Mouse (Mus musculus): Measurements from ENCODE around the gene Fkbp15. TPM values are rescaled to one million over a fixed set of nuclear protein-coding genes. Genes with fewer than 3 reads are reported as not detected.

The Fkbp15 gene
- polyA plus RNA-seq (2012; rRNA removed) = 17.1 and 18.6 TPM in 2 replicates

GRCm38 (mm10) chr4:62360088-62360804 lies at the start of gene Fkbp15, which contains the start of gene Slc31a1:
Gene Fkbp15 (minus strand): TSS chr4:62360548.
Gene Slc31a1 (plus strand): TSS chr4:62360727.

GRCm38 (mm10) chr4:62408601-62409282 lies 48.4 kb upstream of the Fkbp15 start, which contains the start of the genes Cdc26 and Prpf4:
Gene Cdc26 (minus strand): TSS chr4:62408642.
Gene Prpf4 (plus strand): TSS chr4:62408797.

GRCm38 (mm10) chr4:62262276-62262675 lies 98.1 kb downstream of the Fkbp15 start, which contains the start of gene Slc31a2:
Gene Slc31a2 (plus strand): TSS chr4:62262562.

Other genes with a start within 250 kb of the Fkbp15 start
- gene Mup21, start 209.7 kb downstream of the Fkbp15 start, polyA plus RNA-seq (2012; rRNA removed) = not detected in 2 replicates
- gene Zfp37, start 129.5 kb downstream of the Fkbp15 start, polyA plus RNA-seq (2012; rRNA removed) = 12.4 and 17.8 TPM in 2 replicates
- gene Slc31a2, start 98.0 kb downstream of the Fkbp15 start, polyA plus RNA-seq (2012; rRNA removed) = 6.0 and 9.1 TPM in 2 replicates
- gene Slc31a1, start 179 bp upstream of the Fkbp15 start, polyA plus RNA-seq (2012; rRNA removed) = 22.4 and 33.2 TPM in 2 replicates
- gene Cdc26, start 48.1 kb upstream of the Fkbp15 start, polyA plus RNA-seq (2012; rRNA removed) = 151 and 169 TPM in 2 replicates
- 22.7 and 31.9 TPM in 2 replicates for gene Prpf4, start 48.2 kb upstream of the Fkbp15 start, polyA plus RNA-seq (2012; rRNA removed)
- 0.16 and 0.23 TPM in 2 replicates for gene Rnf183, start 74.7 kb upstream of the Fkbp15 start, polyA plus RNA-seq (2012; rRNA removed)
- 6.3 and 7.4 TPM in 2 replicates for gene Wdr31, start 110.3 kb upstream of the Fkbp15 start, polyA plus RNA-seq (2012; rRNA removed)
- 0.49 and 0.78 TPM in 2 replicates for gene Bspry, start 119.5 kb upstream of the Fkbp15 start, polyA plus RNA-seq (2012; rRNA removed)
- gene Hdhd3, start 142.9 kb upstream of the Fkbp15 start, polyA plus RNA-seq (2012; rRNA removed) = 5.4 and 5.7 TPM in 2 replicates
- gene Alad, start 159.4 kb upstream of the Fkbp15 start, polyA plus RNA-seq (2012; rRNA removed) = 60.0 and 64.4 TPM in 2 replicates
- 79.7 and 118 TPM in 2 replicates for gene Pole3, start 164.5 kb upstream of the Fkbp15 start, polyA plus RNA-seq (2012; rRNA removed)
- 1.5 and 2.6 TPM in 2 replicates for gene 4933430I17Rik, start 164.8 kb upstream of the Fkbp15 start, polyA plus RNA-seq (2012; rRNA removed)
- gene Rgs3, start 199.3 kb upstream of the Fkbp15 start, polyA plus RNA-seq (2012; rRNA removed) = 47.2 and 50.1 TPM in 2 replicates

Data from central nervous system, embryonic 11.5 days (tissue).